Mouse (Mus musculus) brain, embryonic 18.5 days (tissue): ENCODE measurements around the gene Etv4.

Experiments
- DNase-seq: peaks from one replicate; pipeline ENCODE4 v3.0.0-alpha.2; 2012; ENCODE audit warnings: low read depth, low spot score

Etv4 gene

DNA sequence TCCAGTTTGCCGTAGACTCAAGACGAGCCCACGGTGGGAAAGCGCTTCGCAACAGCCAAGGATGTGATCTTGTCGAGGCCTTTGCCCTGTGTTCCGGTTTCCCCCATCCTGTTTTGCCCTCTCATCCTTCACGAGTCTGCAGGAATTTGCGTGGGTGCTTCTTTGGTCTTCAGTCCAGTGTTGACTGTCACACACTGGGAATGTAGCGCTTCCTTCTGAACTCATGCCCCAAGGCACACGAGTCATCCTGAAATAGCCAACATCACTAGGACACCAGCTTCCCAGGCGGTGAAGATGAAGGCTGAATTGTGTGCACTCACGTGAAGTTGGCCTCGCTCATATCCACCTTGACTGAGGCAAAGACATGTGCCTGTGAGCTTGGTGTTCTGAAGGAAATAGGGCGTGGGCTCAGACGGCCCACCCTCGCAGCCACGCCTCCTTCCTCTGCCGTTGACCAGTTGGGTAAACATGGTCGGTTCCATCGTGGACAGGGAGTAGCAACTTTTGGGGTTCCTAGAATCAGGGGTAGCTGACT lies 65.1 kb downstream of the Etv4 start:
- no peak for DNase-seq
